Mouse (Mus musculus): ENCODE results near the gene Gria1.

Gria1 gene

DNA sequence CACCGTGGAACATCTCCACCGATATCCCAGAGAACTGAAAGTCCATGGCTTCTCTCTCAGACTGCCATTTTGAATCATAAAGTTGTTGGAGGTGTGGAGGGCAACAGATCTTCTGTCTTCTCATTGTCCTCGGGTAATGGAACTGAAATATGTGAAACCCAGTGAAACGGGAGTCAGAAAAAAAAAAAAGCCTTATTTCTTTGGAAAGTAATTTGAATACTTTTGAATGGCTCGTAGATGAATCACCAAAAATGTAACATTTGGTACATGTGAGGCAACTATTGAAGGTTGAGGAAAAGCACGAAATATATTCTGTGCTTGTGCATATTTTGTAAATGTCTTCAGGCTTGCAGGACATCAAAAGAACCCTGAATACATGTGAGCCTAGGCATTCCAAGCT is 151.7 kb downstream of the Gria1 start:
- no peak for DNase-seq (ENCODE audit: low spot score in 2 of 2)

DNA sequence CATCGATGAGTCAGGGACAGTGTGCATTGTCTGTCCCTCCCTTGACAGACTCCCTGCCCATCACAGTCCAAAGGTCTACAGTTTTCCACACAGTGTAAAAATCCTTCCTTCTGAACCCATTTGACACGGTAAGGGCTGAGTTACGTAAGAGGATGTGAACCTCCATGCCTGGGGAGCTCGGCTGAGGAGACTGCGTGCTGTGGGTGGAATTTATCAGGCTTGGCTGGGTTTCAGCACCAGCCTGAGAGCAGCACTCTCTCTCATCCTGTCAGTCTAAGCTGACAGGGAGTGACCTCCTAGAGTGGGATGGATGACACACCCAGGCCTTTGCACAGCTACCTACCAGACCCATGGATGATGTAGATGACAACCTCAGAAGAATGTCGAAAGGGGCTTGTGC is 158.9 kb downstream of the Gria1 start:
- DNase-seq (ENCODE audit: low spot score in 2 of 2): peak in 1 of 2 experiments; percentile 52

DNA sequence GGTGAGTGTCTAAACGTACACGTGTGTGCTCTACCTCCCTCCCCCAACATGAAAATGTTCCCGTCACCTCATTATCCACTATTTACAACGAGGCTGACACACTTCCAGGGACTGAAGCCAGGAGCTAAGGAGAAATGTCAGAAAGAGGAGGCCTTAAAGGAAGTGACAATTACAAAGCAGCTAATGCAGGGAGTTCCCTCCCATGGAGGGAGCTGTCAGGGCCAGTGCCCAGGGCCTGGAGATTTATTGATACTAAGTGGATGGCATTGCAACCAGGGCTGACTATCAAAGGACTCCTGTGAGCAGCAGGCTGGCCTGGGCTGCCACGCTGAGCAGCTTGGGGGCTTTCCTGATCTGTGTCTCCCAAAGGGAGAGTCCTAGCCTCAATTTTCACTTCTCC is 163.0 kb downstream of the Gria1 start:
- no peak for DNase-seq (ENCODE audit: low spot score in 2 of 2)

DNA sequence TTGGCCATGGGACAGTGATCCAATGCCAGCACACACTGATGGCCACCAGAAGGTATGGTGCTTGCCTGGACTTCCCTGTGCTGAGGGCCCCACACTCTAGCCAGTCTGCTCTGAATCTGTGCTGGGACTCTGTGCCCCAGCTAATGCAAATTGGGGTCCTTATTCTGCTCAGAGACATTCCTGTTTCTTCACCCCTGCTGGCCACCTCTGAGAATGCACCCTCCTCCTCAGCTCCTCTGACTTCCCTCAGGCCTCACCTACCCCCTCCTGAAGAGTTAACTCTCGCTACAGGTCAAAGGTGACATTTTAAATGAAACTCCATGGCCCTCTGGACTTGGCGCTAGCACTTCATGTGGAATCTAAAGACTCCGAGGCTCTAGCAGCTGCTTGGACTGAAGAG is 165.4 kb downstream of the Gria1 start:
- no peak for DNase-seq (ENCODE audit: low spot score in 2 of 2)

DNA sequence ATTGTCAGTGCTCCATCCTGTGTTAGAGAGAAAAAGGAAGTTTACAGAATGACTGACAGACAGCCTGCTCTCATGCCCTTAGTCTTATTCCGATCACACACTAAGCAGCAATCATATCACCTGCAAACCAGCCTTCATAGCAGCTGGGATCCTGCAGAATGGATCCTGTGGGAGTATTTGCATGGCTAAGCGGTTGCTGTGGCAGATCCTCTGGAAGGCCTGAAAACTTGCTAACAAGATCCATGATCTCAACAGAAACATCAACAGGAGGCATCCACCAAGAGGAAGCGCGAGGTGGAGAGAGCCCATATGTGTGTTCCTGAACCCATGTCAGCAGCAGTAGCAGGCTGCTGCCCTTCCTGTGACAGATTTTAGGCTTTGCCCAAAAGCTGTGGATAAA is 173.0 kb downstream of the Gria1 start:
- DNase-seq (ENCODE audit: low spot score in 2 of 2): no peak

DNA sequence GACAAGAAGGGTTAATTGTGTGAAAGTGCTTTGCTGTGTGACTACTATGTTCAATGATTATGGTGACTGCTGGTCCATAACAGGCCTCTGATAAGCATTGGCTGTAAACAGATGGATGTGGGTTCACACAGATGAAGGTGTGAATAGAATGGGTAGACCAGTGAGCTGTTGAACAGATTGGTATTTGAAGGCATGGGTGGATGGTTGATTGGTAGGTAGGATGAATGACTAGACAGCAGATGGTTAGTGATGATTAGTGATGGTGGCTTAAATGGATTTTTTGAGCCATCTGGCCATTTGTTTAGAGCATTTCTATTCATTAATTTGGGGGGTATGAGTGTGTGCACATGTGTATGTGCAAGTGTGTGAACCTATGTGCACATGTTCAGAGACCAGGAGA is 173.9 kb downstream of the Gria1 start:
- no peak for DNase-seq (ENCODE audit: low spot score in 2 of 2)

DNA sequence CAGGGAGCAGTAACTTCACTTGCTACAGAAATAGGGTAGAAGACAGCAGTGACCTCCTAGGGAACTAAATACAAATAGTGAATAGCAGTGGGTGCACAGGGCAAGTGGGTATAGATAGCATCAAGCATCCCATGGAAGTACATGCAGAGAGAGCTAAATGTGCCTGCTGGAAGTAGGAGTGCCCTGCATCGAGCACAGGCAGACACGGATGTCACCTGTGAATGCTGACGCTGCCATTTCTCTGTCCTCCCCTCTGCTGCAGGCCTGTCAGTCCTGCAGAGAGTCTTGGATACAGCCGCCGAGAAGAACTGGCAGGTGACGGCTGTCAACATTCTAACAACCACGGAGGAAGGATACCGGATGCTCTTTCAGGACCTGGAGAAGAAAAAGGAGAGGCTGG is 178.2 kb downstream of the Gria1 start:
- DNase-seq (ENCODE audit: low spot score in 2 of 2): no peak

DNA sequence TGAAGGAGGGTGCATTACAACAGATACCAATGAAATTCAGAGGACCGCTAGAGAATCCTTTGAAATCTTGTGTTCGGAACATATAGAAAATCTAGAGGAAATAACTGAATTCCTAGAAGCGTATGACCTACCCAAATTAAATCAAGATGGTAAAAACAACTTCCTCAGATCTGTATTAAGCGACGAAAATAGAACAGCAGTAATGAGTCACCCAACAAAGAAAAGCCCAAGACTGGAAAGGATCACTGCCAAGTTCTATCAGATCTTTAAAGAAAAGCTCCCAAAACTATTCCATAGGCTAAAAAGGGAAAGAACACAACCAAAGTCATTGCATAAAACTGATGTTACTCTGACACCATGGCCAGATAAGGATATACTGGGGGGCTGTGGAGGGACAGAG is 183.6 kb downstream of the Gria1 start:
- DNase-seq (ENCODE audit: low spot score in 2 of 2): peak; percentile 23 to 42

DNA sequence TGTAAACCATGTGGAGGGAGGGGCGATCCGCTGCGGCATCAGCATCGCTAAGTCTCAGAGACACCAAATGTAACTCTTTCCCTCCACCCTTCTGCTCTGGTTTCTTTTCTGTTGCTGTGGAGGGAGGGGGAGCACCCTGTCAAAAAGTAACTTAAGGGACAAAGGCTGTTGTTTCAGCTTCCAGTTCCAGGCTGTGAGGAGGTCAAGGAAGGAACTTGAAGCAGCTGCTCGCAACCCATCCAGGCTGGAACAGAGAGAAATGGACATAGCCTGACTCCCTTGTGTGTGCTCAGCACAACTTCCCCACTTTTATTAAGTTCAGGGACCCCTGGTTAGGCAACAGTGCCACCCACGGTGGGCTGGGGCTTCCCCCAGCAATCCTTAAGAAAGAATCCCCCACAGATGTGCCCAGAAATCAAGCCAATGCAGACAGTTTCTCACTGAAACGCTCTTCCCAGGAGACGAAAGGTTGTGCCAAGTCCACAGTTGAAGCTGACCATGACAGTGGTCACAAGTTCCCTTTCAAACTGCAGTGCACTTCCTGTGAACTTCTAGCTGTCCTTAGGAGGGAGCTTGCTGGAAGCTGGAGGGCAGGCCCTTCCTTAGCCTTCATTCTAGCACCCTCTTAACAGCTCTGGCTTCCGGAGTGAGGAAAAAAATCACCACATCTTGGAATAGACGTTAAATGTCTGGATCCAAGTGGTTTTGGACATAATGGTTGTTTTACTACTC is 190.2 kb downstream of the Gria1 start:
- no peak for DNase-seq (ENCODE audit: low spot score in 2 of 2)

DNA sequence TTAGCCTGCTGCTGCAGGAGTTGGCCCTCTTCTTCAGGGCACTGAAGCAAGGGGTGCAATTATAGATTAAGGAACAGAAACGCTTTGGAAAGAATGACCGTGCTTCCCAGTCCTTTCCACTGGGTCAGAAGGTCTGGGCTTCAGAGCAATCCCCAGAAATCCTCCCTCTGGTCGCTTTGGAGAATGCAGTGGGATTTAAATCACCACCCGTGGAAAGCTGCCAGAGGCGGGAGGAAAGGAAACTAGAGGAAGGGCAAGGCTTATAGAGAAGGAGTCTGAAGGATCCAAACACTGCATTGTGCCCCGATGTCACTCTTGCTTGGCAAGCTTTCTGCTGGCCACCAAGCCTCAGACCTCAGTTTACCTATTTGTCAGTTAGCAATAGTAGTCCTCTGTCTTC is 193.2 kb downstream of the Gria1 start:
- DNase-seq (ENCODE audit: low spot score in 2 of 2): no peak

DNA sequence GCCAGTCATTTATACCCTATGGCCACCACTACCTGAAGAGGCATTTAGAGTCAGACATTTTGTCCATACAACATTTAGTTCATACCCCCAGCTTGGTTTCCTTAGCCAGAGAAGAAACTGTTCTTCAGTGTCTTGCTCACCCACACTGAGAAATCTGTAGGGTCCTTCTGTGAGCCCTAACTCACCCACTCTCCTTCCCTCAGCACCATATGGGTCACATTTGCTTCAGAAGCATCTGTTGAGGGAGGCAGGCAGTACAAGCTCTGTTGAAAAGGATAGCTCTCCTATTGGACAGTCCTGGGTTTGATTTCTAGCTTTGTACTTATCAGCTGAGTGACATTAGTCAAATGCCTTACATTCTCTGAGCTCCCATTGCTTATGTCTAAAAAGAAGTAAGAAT is 196.1 kb downstream of the Gria1 start:
- DNase-seq (ENCODE audit: low spot score in 2 of 2): no peak

DNA sequence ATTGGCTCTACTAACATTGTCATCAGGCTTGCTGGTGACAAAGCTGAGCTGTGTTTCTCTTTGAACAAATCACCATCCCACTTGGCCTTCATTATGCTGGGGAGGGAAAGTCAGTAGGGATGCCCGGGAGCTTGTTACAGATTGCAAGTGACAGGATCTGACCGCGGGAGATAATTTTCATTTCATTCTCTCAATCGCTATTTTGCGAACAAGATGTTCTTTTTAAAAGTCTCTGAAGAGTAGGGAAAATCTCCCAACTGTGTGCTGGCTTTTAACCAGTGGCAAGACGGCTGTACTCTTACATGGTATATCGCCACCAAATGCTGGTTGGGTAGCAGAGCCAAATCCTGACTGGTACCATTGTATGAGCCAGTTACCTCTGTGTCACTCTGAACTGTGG is 202.9 kb downstream of the Gria1 start:
- DNase-seq (ENCODE audit: low spot score in 2 of 2): no peak

DNA sequence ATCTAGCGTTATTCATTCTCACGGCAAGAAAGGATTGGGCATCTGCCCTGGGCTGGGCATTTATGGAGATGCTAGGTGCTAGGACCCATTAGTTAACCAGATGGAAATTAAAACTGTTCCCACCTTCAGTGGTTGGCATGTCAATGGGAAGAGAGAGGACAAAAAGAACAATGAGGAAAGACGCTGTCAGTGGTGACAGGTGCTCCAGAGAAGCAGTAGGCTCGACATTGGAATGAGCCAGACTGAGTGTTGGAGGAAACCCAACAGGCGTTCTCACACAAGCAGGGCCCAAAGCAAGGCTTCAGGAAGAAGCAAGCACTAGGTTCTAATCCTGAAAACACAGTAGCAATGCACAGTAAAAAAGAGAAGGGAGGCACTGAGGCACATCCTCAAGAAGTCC is 203.4 kb downstream of the Gria1 start:
- no peak for DNase-seq (ENCODE audit: low spot score in 2 of 2)

DNA sequence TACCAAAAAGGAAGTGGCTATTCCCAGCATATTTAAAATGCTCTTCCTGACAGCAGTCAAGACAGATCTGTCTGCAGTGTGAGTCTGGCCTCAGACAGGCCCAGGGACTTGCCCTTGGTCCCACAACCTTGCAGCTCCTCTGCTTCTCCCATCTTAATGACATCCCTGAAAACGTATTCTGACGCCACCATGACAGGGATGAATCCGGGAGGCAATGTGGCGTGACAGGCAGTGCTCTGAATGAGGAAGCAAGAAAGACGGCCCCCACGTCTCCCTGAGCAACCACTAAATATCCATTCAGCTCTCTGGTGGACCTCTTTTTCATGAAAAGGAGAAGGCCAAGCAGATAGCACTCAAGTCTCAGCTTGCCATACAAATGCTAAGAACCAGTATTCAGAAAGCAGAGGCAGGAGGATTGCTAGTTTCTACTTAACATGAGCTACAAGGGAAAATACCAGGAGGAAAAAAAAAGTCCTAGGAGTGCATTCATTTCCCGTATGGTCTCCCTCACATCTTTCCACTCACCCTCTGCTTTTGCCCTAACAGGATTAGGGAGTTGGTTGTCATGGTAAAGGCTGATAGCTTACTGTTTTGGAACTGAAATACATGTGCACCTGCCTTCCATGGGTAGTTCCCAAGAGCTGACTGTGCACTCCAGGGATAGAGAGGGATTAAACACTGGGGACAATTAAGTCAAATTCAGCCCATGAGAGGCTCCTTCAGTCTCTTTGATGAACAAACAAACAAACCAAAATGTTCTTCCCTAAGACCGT is 211.8 kb downstream of the Gria1 start:
- no peak for DNase-seq (ENCODE audit: low spot score in 2 of 2)

DNA sequence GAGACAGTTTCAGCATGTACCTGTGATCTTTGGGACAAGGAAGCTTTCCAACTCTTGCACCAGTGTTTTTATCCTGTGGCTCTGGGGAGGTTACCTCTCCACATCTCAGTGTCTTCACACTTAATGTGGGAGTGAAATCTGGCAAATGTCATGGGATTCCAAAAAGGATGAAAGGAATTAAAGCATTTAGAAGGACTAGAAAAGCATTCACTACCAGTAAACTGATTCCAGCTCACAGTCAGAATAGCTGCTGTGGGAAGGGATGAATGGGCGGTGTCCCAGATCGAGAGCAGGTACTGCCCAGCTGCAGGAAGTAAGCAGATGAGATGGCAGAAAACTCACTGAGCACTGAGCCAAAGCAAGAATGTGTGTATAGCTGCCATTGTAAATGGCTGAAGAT is 224.3 kb downstream of the Gria1 start:
- peak in 1 of 2 experiments; percentile 35 for DNase-seq (ENCODE audit: low spot score in 2 of 2)

DNA sequence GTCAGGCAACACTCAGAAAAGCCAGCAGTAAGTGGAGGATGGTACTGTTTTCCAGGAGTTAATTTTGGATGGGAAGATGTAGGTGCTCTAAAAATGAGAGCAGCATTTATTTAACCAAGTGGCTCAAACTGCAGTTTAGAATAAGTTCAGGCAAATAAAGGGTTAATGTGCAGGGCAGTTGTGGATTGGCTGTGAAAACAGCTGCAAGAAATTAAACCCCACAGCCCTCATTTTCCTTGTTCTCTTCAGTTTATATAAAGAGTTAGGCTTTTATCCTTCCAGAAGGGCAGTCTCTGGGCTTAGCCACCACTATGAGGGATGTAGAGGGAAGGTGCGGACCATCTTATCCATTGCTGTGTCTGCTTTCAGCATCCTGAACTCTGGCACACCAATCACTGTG is 225.2 kb downstream of the Gria1 start:
- no peak for DNase-seq (ENCODE audit: low spot score in 2 of 2)

DNA sequence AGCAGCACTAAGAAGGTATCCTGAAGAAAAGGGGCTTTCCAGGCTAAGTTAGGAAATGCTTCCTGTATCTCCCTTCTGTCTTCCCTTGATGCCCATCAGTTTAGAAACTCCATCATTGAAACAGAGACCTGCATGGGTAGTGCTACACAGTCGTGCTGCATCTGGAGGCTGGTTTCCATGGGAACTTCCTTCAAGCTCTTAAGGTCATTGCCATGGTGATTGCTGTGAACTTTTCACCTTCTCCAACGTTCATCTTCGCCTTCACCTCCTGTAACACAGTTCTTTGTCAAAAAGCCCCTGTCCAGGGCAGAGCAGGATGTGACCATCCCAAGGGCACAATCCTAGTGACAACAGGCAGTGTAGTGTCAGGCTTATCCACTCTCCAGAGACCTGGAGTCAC is 228.6 kb downstream of the Gria1 start:
- DNase-seq (ENCODE audit: low spot score in 2 of 2): no peak

DNA sequence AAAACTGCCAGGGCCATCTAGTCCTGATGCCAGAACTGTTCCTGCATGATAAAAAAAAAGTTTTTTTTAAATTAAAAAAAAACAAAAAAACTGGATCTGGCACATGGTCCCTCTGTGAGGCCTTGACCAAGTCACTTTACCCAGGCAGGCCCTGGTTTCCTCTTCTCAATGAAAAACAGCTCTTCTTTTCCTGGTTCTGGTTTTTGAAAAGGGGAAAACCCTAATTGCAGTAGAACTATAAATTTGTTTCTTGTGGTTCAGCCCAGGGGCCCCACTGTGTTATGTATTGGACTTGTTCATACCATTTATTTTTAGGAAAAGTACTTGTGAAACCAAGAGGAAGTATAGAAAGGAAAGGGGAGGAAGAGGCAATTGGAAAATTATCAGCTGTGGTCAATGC is 232.6 kb downstream of the Gria1 start:
- no peak for DNase-seq (ENCODE audit: low spot score in 2 of 2)

DNA sequence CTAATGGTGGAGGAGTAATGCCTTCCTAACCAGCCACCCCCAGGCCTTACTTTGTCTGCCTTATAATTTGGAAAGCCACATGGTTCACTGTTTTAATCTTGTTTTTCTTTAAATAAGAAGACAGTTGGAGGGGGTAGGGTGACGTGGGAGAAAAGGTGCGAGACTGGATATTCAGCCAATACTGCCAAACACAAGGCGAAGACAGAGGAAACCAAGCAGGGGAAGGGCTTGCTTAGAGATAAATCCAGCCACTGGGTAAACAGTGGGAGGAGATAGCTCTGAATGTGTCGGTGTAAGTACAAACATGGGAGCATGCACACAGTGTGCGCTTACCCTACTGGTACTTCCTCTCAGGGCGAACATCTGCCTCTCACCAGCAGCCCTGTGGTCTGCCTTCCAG is 233.4 kb downstream of the Gria1 start:
- peak; percentile 42 to 53 for DNase-seq (ENCODE audit: low spot score in 2 of 2)

DNA sequence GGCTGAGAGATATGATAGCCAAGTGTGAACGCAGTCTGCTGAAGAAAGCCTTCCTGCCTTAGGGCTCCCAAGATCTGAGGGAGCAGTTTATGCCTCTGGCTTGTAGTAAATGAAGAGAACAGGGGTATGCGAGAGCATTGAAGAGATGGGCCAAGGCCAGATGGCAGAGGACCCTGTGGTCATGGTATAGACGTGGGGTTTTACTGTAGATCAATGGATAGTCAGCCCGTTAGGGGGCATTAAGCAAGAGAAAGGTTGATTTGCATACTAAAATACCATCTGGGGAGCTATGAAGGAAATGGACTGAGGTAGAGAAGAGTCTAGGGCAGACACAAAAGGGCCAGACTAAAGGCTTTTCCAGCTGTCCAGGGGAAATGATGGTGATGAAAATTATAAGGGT is 237.7 kb downstream of the Gria1 start:
- no peak for DNase-seq (ENCODE audit: low spot score in 2 of 2)

DNA sequence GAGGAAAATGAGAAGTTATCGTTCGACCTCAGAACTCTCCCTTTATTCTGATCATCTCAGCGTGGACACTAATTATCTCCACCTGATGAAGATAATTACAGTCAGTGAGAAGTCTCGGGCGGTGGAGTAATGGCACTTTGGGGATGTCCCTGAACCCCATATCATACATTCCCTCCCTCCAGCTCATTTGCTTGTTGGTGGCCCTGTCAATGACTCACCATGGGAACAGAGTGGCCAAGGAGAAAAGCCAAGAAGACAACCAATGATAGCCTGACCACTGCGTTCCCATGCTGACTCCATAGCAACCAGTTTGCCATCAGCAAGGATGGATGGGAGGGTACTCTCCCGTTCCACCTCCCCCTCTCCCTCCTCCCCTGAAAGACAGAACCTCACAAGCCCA is 238.9 kb downstream of the Gria1 start:
- DNase-seq (ENCODE audit: low spot score in 2 of 2): no peak

DNA sequence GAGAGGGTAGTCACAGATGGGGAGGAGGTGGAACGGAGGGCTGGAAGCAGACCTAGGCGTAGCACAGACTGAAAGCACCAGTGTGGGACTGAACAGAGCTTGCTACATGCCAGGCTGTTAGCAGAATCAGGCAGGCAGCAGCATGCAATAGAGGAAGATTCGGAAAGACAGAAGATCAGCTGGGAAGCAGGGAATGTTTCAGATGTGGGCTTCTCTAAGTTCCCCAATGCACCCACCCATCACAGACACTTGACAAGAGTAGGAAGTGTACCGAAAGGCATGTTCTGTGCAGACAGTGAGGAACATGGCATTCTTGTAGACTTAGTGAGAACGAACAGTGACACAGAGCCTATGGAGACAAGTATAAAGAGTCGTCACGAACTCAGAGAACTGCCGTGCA is 260.5 kb downstream of the Gria1 start:
- DNase-seq (ENCODE audit: low spot score in 2 of 2): peak; percentile 68 to 75

DNA sequence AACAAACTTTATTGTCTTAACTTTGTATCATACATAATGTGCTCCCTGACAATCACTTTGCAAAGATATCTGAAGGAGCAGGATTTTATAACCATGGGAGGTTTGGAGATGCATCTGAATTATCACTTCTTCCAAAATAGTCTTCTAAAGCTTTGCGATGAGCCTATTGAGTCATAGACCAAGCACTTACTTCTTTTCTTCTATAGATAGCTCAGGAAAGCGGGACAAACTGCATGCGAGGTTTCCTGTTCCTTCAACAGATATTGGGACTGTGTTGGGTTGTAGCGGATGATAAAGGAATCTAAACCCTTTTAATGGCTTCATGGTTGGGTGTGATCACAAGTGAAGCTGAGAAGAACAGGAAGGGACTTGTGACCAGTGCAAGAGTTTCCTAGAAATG is 263.5 kb downstream of the Gria1 start:
- no peak for DNase-seq (ENCODE audit: low spot score in 2 of 2)

DNA sequence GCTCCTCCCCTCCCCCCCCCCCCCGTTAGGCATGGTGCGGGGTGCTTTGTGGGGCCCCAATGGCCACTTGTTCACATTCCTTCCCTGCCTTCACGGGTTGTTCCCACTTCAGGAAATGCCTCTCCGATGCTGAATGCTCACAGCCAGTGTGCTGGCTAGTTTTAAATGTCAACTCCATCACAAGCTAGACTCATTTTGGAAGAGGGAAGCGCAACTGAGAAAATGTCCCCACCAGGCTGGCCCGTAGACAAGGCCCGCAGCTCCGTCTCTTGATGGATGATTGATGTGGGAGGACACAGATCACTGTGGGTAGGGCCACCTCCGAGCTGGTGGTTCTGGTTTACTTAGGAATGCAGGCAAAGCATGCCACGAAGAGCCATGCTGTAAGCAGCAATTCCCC is 266.9 kb downstream of the Gria1 start:
- no peak for DNase-seq (ENCODE audit: low spot score in 2 of 2)
